Mouse (Mus musculus): ENCODE measurements around the gene Ssxa1.
"Not testable (repeated sequence)": the region's sequence is repeated elsewhere in the genome, so short reads cannot be mapped to it uniquely, and the experiment has no call there.

The Ssxa1 gene

GRCm38 (mm10) chrX:21115520-21115919 lies at the start of gene Ssxa1:
Ssxa1 (plus strand) TSS chrX:21115820.
- no peak for DNase-seq (ENCODE audit: low spot score in 2 of 2)

GRCm38 (mm10) chrX:21068106-21068505 lies 47.5 kb upstream of the Ssxa1 start, which contains the start of gene Spaca5:
Spaca5 (plus strand) TSS chrX:21068406.
- no peak for DNase-seq (ENCODE audit: low spot score in 2 of 2)

- DNase-seq (ENCODE audit: low spot score in 2 of 2), result no peak
These were observed 27.0 kb upstream of the Ssxa1 start for GRCm38 (mm10) chrX:21088645-21088982.

- peak; percentile 24 to 51 for DNase-seq (ENCODE audit: low spot score in 2 of 2)
These were observed 26.4 kb upstream of the Ssxa1 start, which contains the start of gene Zfp300 for GRCm38 (mm10) chrX:21088983-21089866. Zfp300 (minus strand) TSS chrX:21089527.

GRCm38 (mm10) chrX:21089867-21090239 lies 25.8 kb upstream of the Ssxa1 start:
- DNase-seq (ENCODE audit: low spot score in 2 of 2), result no peak

GRCm38 (mm10) chrX:21146675-21147074 lies 31.1 kb downstream of the Ssxa1 start:
- not testable (repeated sequence) for DNase-seq (ENCODE audit: low spot score in 2 of 2)

Data from cerebellum, postnatal 4 days (tissue).